Mouse (Mus musculus) B cell, adult (primary cell): ENCODE data around the gene Gm10377. TPM values are rescaled to one million over a fixed set of nuclear protein-coding genes. Genes with fewer than 3 reads are reported as not detected.

Experiments
- total RNA-seq: library from RNA; stranded (reverse); gene quantifications from 4 replicates; pipeline ENCODE4 v1.2.4, GENCODE M21; 2023; ENCODE audit not compliant: inconsistent age

Gm10377 gene
- not detected in 4 replicates for total RNA-seq

DNA sequence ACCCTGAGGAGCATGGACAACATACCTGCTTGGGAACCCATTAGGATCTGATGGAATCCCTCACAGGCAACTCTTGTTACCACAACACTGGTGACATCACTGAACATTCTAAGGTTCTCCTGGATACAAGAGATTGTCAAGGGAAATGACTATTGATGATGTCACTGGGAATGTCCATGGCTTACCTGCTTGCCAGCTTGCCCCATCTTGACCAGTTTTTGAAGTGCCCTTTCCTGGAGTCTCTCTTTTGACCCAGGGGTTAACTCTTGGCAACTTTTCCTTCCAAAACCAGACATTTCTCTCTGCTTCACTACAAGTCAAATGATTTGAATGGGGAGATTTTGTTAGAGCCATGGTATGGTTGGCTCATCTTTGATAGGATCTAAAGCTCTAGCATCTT, at the start of gene Gm10377:
Gene Gm10377, minus strand, starts transcription at position 101 of the 400 bp plus-strand sequence.

DNA sequence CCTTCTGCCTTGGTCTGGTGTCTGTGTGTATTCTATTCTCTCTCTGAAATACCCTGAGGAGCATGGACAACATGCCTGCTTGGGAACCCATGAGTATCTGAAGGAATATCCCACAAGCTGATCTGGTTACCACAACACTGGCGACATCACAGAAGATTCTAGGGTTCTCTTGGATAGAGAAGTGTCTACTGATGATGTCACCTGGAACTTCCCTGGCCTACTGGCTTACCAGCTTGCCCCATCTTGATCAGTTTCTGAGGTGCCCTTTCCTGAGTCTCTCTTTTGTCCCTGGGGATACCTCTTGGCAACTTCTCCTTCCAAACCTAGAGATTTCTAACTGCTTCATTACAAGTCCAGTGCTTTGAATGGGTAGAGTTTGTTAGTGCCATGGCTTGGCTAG, 29.1 kb downstream of the Gm10377 start, which contains the start of gene Gm3015:
Gene Gm3015, minus strand, starts transcription at position 101 of the 400 bp plus-strand sequence.

Other genes with a start within 250 kb of the Gm10377 start
- not detected in 4 replicates for gene Gm17124, start 198.1 kb downstream of the Gm10377 start, total RNA-seq
- not detected in 4 replicates for gene Gm3633, start 156.1 kb downstream of the Gm10377 start, total RNA-seq
- not detected in 4 replicates for gene Gm10378, start 142.0 kb downstream of the Gm10377 start, total RNA-seq
- gene Gm3015, start 29.2 kb downstream of the Gm10377 start, total RNA-seq = not detected in 4 replicates
- not detected in 4 replicates for gene Gm21977, start 55.5 kb upstream of the Gm10377 start, total RNA-seq
- gene Gm8082, start 195.6 kb upstream of the Gm10377 start, total RNA-seq = not detected in 4 replicates
- not detected in 4 replicates for gene Gm10376, start 217.6 kb upstream of the Gm10377 start, total RNA-seq